Mouse (Mus musculus) brain, adult 2 months (tissue): ENCODE results near the gene Ccdc12.

Experiments used
- DNase-seq: peaks from one replicate; pipeline ENCODE4 v3.0.0; 2011; ENCODE audit warnings: low read depth, low spot score

Ccdc12 gene

DNA sequence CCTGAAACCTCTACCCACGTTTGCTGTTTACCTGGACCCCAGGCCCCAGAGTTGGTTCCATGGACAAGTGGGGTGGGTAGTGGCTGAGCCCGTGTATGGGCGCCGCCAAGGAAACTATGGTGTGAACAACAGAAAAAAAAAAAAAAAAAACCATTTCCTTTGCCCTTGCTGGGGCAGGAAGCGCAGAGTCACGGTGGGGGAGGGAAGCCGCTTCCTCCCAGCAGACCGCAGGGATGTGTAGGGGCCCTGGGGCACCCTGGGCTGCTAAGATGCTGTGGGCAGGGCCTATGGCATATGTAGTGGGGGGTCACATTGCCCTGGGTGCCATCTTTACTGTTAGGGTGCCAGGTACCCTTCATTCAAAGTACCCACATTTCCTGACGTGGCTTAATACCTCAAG lies 11.1 kb upstream of the Ccdc12 start:
- no peak for DNase-seq

- DNase-seq, result peak; percentile 75
These were observed 6.5 kb upstream of the Ccdc12 start for GRCm38 (mm10) chr9:110649775-110650174.

GRCm38 (mm10) chr9:110651931-110652722 lies 4.2 kb upstream of the Ccdc12 start:
- DNase-seq, result no peak

- DNase-seq, result no peak
These were observed 3.2 kb upstream of the Ccdc12 start for GRCm38 (mm10) chr9:110652963-110653654.

- peak; percentile 91 for DNase-seq
These were observed 2.4 kb upstream of the Ccdc12 start, which contains the start of gene Nbeal2 for GRCm38 (mm10) chr9:110653655-110654461. Gene Nbeal2 (minus strand): TSS chr9:110654161.

DNA sequence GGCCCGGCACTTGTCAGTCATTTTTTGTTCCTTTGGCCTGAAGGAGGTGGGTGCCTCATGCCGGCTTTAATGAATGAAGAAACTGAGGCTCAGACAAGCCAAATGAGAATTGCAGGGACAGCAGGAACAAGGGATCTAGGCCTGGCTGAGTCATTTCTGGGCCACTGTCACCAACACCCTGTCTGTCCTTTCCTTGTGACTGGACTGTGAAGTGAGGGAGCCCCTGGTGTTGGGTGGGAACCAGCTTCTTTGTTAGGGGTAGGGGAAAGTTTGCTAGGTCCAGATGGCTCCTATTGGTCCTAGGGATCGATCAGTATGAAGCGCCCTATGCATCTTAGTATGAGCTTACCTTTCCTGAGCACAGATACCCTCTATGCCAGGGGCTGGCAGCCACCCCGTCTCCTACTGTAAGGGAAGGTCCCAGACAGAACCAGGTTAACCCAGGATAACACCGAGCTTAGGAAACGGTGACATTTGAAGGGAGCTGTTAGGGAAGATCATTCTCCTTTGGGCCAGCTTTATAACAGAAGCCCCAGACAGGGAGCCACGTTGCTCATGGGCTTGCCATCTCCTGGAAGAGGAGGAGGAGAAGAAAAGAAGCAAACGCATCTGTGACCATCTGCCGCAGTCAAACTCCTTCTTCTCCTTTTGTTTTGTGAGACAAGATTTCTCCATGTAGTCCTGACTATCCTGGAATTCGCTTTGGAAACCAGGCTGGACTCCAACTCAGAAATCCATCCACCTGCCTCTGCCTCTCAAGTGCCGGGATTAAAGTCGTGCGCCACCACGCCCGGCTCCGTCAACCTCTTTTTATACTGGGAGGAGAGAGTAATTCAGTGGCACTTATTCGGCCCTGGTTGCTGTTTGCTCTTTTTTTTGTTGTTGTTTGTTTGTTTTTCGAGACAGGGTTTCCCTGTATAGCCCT lies 1.3 kb upstream of the Ccdc12 start:
- DNase-seq, result no peak

DNA sequence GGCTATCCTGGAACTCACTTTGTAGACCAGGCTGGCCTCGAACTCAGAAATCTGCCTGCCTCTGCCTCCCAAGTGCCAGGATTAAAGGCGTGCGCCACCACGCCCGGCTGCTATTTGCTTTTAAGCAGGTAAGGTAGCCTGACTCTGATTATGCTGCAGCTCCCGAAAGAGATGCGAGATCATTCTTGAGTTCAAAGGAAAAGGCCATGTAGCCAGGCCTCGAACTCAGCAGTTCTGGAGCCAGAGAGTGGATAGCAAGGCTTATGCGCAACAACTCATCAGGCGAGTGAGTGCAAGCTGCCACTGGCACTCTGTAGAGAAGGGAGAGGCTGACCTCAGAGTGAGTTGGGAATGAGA lies 674 bp upstream of the Ccdc12 start:
- DNase-seq, result no peak

GRCm38 (mm10) chr9:110657474-110658078 lies 1.3 kb downstream of the Ccdc12 start:
- peak; percentile 61 for DNase-seq

- DNase-seq, result no peak
These were observed 3.2 kb downstream of the Ccdc12 start for GRCm38 (mm10) chr9:110659521-110659920.

- DNase-seq, result no peak
These were observed 3.9 kb downstream of the Ccdc12 start for GRCm38 (mm10) chr9:110660208-110660607.

GRCm38 (mm10) chr9:110660856-110661612 lies 4.7 kb downstream of the Ccdc12 start:
- DNase-seq, result peak; percentile 73

- DNase-seq, result no peak
These were observed 6.5 kb downstream of the Ccdc12 start for GRCm38 (mm10) chr9:110662844-110663243.

GRCm38 (mm10) chr9:110665912-110666311 lies 9.6 kb downstream of the Ccdc12 start:
- DNase-seq, result no peak

DNA sequence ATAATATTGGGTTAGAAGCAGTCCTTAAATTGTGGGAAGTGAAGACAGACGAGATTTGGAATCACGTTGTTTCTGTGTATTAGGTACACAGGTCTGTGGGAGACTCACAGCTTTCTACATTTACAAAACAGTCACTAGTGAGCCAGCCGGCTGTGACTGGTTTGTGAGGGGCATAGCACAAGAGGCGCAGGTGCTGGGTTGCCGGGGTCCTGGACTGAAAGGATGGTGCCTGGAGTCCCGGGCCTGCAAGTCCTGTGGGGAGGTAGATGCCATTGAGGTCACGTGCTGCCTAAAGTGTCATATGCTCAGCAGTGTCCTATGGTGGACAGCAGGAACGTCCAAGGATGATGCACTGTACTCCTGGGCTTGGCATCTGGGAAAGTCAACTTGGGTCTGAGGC lies 10.1 kb downstream of the Ccdc12 start:
- DNase-seq, result no peak

GRCm38 (mm10) chr9:110667219-110667836 lies 11.0 kb downstream of the Ccdc12 start:
- no peak for DNase-seq

DNA sequence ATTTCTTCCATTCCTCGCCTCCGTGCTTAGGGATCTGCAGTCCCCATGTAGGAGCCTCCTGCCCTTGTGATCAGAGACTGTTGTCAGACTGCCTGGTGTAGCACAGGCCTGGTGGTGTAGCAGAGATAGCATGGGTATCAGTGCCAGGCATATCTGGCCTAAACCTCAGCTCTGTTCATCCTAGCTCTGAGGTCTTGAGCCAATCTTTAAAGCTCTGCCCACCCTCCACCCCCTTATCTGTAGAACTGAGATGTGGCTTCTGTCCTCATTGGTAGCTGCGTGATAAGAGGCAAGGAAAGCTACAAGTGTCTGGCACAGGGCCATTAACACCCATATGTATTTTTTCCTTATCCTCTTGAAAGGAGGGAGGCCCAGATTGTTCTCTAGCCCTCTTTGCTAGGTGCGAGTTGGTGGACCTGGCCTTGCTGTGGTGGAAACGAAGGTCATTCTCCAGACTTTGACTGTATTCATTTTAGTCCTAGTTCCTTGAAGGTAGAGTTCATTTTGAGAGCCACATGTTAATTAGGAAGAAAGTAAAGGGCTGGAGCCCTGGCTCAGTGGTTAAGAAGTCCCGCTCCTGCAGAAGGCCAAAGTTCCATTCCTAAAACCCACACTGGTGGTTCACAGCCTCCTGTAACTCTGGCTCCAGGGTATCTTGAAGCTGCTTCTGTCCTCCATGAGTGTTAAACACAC lies 12.4 kb downstream of the Ccdc12 start:
- DNase-seq, result no peak

GRCm38 (mm10) chr9:110669785-110670184 lies 13.5 kb downstream of the Ccdc12 start:
- no peak for DNase-seq

- peak; percentile 81 for DNase-seq
These were observed 16.3 kb downstream of the Ccdc12 start for GRCm38 (mm10) chr9:110672462-110673106.
